Mouse (Mus musculus): ENCODE measurements at regions not wholly inside any gene's neighbourhood (a gene's known extent, or its start where the extent isn't known, plus 50 kb on each side); places are given as distances from the start of the nearest gene placed in this dataset.

DNA sequence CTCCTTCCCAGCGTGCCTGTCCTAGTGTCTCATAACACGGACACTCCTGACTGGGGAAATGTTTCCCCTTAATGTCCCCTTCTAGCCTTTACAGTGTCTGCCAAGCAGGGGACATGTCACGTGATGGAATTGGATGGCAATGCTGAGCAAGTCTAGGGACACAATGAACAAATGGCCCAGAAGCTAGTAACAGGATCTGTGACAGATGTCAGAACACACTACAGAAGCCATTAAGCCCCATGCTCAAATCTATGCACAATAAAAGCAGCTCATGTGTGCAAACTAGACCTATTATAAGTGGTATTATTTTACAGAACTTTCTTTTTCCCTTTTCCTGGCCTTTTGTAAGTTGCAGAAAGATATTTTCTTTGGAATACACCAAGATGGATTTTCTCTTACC lies 267.4 kb downstream of the Fam173b start:
- no peak for TF ChIP-seq EP300 (IDR thresholded peaks at IDR 0.05; ENCODE audit: low read length)
- TF ChIP-seq ZC3H11A (IDR thresholded peaks at IDR 0.05; ENCODE audit: low read depth, low read length) = no peak
- TF ChIP-seq CTCF (conservative IDR thresholded peaks at IDR 0.05 in 1 of 2, IDR thresholded peaks at IDR 0.05 in 1 of 2; ENCODE audit: low read depth in 2 of 2, low read length in 2 of 2) = no peak
- TF ChIP-seq POLR2A (IDR thresholded peaks at IDR 0.05; ENCODE audit: low read depth, low read length) = no peak
- TF ChIP-seq RAD21 (IDR thresholded peaks at IDR 0.05; ENCODE audit: low read depth, low read length) = no peak
- no peak for TF ChIP-seq MXI1 (IDR thresholded peaks at IDR 0.05; ENCODE audit: low read depth, low read length)
- no peak for TF ChIP-seq CHD1 (IDR thresholded peaks at IDR 0.05; ENCODE audit: low read depth, low read length)
- TF ChIP-seq MYC (IDR thresholded peaks at IDR 0.05; ENCODE audit: low read depth, low read length) = no peak
- TF ChIP-seq MAX (IDR thresholded peaks at IDR 0.05; ENCODE audit: low read length) = no peak
- no peak for TF ChIP-seq USF2 (conservative IDR thresholded peaks at IDR 0.05; ENCODE audit: low read depth, low read length)
- no peak for TF ChIP-seq USF1 (IDR thresholded peaks at IDR 0.05; ENCODE audit: low read depth, low read length)
- no peak for TF ChIP-seq TBP (conservative IDR thresholded peaks at IDR 0.05; ENCODE audit: low read depth, low read length)

All from CH12.LX (cell line).